Mouse (Mus musculus) liver, postnatal 0 days (tissue): ENCODE measurements around the gene Ammecr1. TPM values are rescaled to one million over a fixed set of nuclear protein-coding genes. Genes with fewer than 3 reads are reported as not detected.

ENCODE experiments used
- ATAC-seq: fragments of 200-750 bp; cut with Nextera tagmentation; 2 replicates; pipeline ENCODE4 v1.8.0; 2017; ENCODE audit warnings: mild to moderate bottlenecking, moderate library complexity
- DNase-seq: peaks from one replicate; pipeline ENCODE4 v3.0.0-alpha.2; 2016
- H3K27ac ChIP-seq: fragments of 300-500 bp; sonication (generic); 2 replicates; pipeline ENCODE4 v1.5.1; 2014; ENCODE audit warnings: antibody characterized with exemption, moderate library complexity, mild to moderate bottlenecking, low read depth
- H3K27me3 ChIP-seq: fragments of 300-500 bp; sonication (generic); 2 replicates; pipeline ENCODE4 v1.6.1; 2014; ENCODE audit warnings: low read length, control low read depth, mixed read lengths; ENCODE audit not compliant: insufficient read depth
- H3K36me3 ChIP-seq: fragments of 300-500 bp; sonication (generic); replicated peaks from 2 replicates; pipeline ENCODE4 v1.6.1; 2014; ENCODE audit warnings: mild to moderate bottlenecking, control low read depth, low read length, moderate library complexity, mixed read lengths; ENCODE audit not compliant: insufficient read depth
- H3K4me1 ChIP-seq: fragments of 300-500 bp; sonication (generic); 2 replicates; pipeline ENCODE4 v1.6.1; 2014; ENCODE audit warnings: antibody characterized with exemption, mild to moderate bottlenecking, control low read depth; ENCODE audit not compliant: insufficient read depth
- H3K4me2 ChIP-seq: fragments of 300-500 bp; sonication (generic); 2 replicates; pipeline ENCODE4 v1.6.1; 2014; ENCODE audit warnings: low read depth, mild to moderate bottlenecking, low read length, moderate library complexity, mixed read lengths
- H3K4me3 ChIP-seq: fragments of 300-500 bp; sonication (generic); 2 replicates; pipeline ENCODE4 v1.5.1; 2014; ENCODE audit warnings: low read depth, low read length
- H3K9ac ChIP-seq: fragments of 300-500 bp; sonication (generic); replicated peaks from 2 replicates; pipeline ENCODE4 v1.6.1; 2014; ENCODE audit warnings: mild to moderate bottlenecking, moderate library complexity
- H3K9me3 ChIP-seq: fragments of 300-500 bp; sonication (generic); 2 replicates; pipeline ENCODE4 v1.6.1; 2016; ENCODE audit warnings: mild to moderate bottlenecking, control low read depth, low read length, mixed read lengths
- CTCF ChIP-seq: sonication (generic); IDR thresholded peaks from 2 replicates; pipeline ENCODE4 v1.5.1; 2016; ENCODE audit warnings: antibody characterized with exemption, low read depth
- EP300 ChIP-seq: IDR thresholded peaks from 2 replicates; pipeline ENCODE4 v1.6.1; 2016; ENCODE audit warnings: antibody characterized with exemption, low read depth, mild to moderate bottlenecking
- WGBS: fragments of 180-500 bp; shearing (Covaris S2); extraction: QIAGEN DNeasy Blood & Tissue Kit; methylation state at CpG from one replicate; pipeline ENCODE4 v1.1.7; 2014; ENCODE audit not compliant: insufficient replicate concordance; 5-methylcytosine and 5-hydroxymethylcytosine counted together
- polyA plus RNA-seq: library from polyadenylated mRNA; unstranded; fragments of >200 nt; fragmentation: Nextera tagmentation; extraction: Ambion mirVana; gene quantifications from 2 replicates; pipeline ENCODE4 v1.2.1, GENCODE M21; 2015

The Ammecr1 gene
- polyA plus RNA-seq, 1 experiment from 2014 or later = 5.2 TPM

DNA sequence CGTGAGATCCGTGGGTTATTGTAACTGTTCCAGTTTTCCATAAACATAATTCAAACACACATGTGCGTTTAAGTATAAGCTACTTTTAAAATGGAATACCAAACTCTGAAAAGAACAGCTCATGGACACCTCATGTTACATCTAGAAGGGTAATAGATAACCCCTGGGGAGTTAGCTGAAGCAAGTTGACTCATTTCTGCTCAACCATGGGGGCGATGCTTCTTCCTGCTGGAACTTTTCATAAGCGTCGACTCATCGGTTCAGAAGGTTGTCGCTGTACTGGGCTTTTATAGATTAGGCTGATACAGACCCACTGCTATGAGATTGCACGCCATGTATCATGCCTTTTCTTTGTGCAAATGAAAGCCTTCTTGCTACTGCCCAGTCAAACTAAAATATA, 118.5 kb downstream of the Ammecr1 start:
- no peaks in the 10 kb centered on the region for H3K4me1 ChIP-seq
- WGBS = 85% methylated on average over 9 of the region's 9 CpGs

DNA sequence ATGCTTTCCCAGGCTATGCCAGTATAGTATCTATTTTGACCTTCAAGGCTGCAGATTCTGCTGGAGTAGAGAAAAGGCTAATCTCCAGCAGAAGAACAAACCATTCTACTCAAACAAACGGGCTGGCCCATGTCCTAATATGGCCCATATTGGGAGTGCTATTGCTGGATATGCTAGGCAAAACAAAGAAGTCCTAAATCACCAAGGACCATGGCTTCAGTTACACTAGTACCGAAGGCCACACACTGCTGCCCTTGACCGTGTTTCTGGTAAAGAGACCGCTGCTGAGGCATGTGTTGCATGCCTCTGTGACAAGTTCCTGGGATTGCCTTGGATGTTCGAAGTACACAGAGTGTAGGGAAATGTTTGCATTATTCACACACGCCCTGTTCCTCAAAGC, 120.3 kb downstream of the Ammecr1 start:
- Histone ChIP-seq H3K4me3 (no peak overlapping the region), H3K4me1 (no peaks in the 10 kb centered on the region), H3K36me3 (no peaks in the 10 kb centered on the region; the same call in 1 of the 2 replicates), H3K9ac (no peak overlapping the region), H3K27ac (no peak overlapping the region), H3K27me3 (no peaks in the 10 kb centered on the region), H3K9me3 (no peaks in the 10 kb centered on the region), H3K4me2 (no peak overlapping the region)
- TF ChIP-seq EP300 (no peak), CTCF (no peak)
- ATAC-seq (no peak), DNase-seq (no peak)
- WGBS = 69% methylated on average over 6 of the region's 6 CpGs

More for the DNA sequence above, 118.5 kb downstream of the Ammecr1 start:
- no peak for TF ChIP-seq CTCF
- no peak for TF ChIP-seq EP300
- Histone ChIP-seq H3K27me3 (no peaks in the 10 kb centered on the region), H3K9ac (no peak overlapping the region), H3K9me3 (no peaks in the 10 kb centered on the region), H3K4me3 (no peak overlapping the region), H3K36me3 (no peaks in the 10 kb centered on the region; the same call in 1 of the 2 replicates), H3K4me2 (no peak overlapping the region), H3K27ac (no peak overlapping the region)
- DNase-seq (no peak), ATAC-seq (no peak)

DNA sequence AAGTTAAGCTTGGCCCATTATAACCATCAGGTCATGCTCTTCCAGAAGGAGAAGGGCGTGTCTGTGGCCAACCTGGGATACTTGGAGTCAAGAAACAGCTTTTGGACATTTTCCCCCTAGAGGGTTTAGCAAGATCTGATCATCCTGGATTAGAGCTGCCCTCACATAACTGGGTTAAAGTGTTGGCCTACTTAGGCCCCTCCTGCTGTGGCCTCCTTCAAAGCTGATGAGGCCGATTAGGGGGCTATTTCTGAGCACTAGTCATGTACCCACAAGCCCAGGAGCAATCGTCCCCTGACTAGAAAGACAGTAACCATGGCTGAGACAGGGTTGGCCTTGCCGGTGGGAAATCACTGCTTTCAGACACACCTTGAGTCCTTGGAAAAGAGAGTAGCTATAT, 124.6 kb downstream of the Ammecr1 start:
- H3K9ac ChIP-seq = no peak overlapping the region
- TF ChIP-seq CTCF (no peak), EP300 (no peak)
- H3K4me2 ChIP-seq = no peak overlapping the region
- no peak overlapping the region for H3K27ac ChIP-seq
- no peak overlapping the region for H3K4me3 ChIP-seq
- no peaks in the 10 kb centered on the region for H3K27me3 ChIP-seq
- DNase-seq = no peak
- H3K36me3 ChIP-seq = no peaks in the 10 kb centered on the region; the same call in 1 of the 2 replicates
- H3K4me1 ChIP-seq = no peaks in the 10 kb centered on the region
- H3K9me3 ChIP-seq = no peaks in the 10 kb centered on the region
- WGBS = 61% methylated on average over 4 of the region's 4 CpGs
- ATAC-seq = no peak

DNA sequence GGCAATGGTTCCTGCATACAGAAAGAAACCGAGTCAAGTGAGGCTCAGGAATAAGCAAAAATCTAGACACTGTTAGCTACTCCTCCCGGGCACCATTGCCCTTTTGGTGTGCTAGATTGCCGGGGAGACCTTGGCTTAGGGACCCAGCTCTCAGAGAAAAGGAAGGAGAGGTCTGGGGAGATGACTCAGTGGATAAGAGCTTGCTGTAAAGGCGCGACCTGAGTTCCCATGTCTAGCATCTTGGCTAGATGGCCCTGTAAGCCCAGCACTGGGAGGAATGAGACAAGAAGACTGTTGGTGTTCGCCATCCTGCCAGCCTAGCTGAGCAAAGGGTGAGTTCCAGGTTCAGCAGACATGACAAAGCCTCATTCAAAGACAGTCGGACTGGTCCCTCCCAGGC, 127.1 kb downstream of the Ammecr1 start:
- Histone ChIP-seq H3K4me2 (no peak overlapping the region), H3K4me1 (no peaks in the 10 kb centered on the region), H3K4me3 (no peak overlapping the region), H3K36me3 (no peaks in the 10 kb centered on the region), H3K27ac (no peak overlapping the region), H3K27me3 (no peaks in the 10 kb centered on the region), H3K9me3 (no peaks in the 10 kb centered on the region), H3K9ac (no peak overlapping the region)
- TF ChIP-seq EP300 (no peak), CTCF (no peak)
- 84% methylated on average over 7 of the region's 7 CpGs for WGBS
- DNase-seq (no peak), ATAC-seq (no peak)

DNA sequence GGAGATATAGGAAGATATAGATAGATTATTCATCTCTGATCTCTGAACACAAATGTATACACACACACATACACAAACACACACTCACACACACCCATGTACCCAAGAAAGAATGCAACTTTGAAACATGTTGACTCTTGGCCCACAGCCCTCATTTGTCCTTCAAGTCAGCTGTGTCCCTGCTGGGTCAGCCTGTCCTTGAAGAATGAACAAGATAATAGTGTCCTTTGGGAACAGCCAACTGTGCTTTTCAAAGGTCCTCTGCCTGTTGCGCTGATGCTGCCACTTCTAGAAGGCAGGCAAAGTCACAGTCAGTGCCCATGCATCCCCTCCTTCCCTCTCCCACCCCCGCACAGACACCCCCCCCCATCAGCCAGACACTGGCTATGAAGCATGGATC, 127.7 kb downstream of the Ammecr1 start:
- no peak overlapping the region for H3K4me3 ChIP-seq
- H3K9ac ChIP-seq = no peak overlapping the region
- no peaks in the 10 kb centered on the region for H3K4me1 ChIP-seq
- H3K36me3 ChIP-seq = no peaks in the 10 kb centered on the region
- H3K9me3 ChIP-seq = no peaks in the 10 kb centered on the region
- TF ChIP-seq EP300 (no peak), CTCF (no peak)
- no peak for DNase-seq
- no peak overlapping the region for H3K4me2 ChIP-seq
- no peak overlapping the region for H3K27ac ChIP-seq
- WGBS = 93% methylated on average over 2 of the region's 2 CpGs
- ATAC-seq = no peak
- H3K27me3 ChIP-seq = no peaks in the 10 kb centered on the region

DNA sequence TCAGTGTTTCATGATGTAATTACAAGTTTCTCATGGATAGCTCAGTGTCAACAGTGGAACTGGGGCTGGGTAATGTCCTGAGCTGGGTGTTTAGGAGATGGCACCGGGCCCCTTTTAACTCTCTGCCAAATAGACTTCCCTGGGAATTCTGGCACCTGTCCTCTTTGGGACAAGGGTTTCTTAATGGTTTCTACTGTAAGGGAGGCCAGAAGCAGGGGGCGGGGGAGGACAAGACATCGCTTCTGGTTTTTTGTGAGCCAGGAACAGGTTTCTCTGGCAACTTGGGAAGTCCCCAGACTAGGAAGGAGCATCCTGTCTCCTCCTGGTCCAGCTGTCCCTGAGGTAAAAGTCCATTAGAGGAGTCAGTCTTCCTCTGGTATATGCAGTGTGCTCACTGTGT, 129.2 kb downstream of the Ammecr1 start:
- Histone ChIP-seq H3K27me3 (no peaks in the 10 kb centered on the region), H3K9ac (no peak overlapping the region), H3K4me1 (no peaks in the 10 kb centered on the region), H3K4me2 (no peak overlapping the region), H3K36me3 (no peaks in the 10 kb centered on the region), H3K9me3 (no peaks in the 10 kb centered on the region), H3K27ac (no peak overlapping the region), H3K4me3 (no peak overlapping the region)
- ATAC-seq = no peak
- WGBS = 78% methylated on average over 3 of the region's 3 CpGs
- no peak for TF ChIP-seq CTCF
- TF ChIP-seq EP300 = no peak
- DNase-seq = no peak

DNA sequence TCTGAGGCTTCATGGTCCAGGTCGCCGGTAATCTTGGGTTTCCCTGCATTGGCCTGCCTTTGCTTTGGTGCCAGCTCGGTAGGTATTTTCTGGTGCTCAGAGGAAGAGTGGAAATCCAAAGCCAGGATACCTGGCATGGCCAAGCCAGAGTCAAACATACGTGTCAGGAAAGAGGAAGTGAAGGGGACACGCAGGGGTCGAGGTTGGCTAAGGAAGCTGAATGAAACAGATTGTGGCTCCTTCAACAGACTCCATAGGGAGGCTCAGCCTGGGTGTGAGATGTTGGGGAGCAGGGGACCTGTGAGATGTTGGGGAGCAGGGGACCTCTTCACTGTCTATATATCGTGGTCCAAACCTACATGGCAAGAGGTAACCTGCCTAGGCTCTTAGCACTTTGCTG, 130.1 kb downstream of the Ammecr1 start:
- 69% methylated on average over 7 of the region's 7 CpGs for WGBS
- Histone ChIP-seq H3K9ac (no peak overlapping the region), H3K27ac (no peak overlapping the region), H3K9me3 (no peaks in the 10 kb centered on the region), H3K27me3 (no peaks in the 10 kb centered on the region), H3K4me2 (no peak overlapping the region), H3K4me1 (no peaks in the 10 kb centered on the region), H3K36me3 (no peaks in the 10 kb centered on the region), H3K4me3 (no peak overlapping the region)
- DNase-seq = no peak
- ATAC-seq = no peak
- no peak for TF ChIP-seq EP300
